Mouse (Mus musculus) heart, embryonic 12.5 days (tissue): ENCODE data around the gene AA986860. TPM values are rescaled to one million over a fixed set of nuclear protein-coding genes. Genes with fewer than 3 reads are reported as not detected.

Experiments
- ATAC-seq: fragments of 200-750 bp; cut with Nextera tagmentation; 2 replicates; pipeline ENCODE4 v1.8.0; 2017; ENCODE audit warnings: moderate TSS enrichment, moderate library complexity; ENCODE audit not compliant: insufficient number of reproducible peaks, low FRiP score
- H3K27ac ChIP-seq: fragments of 300-500 bp; sonication (generic); 2 replicates; pipeline ENCODE4 v1.5.1; 2016; ENCODE audit warnings: mild to moderate bottlenecking, moderate library complexity; ENCODE audit not compliant: poor library complexity, severe bottlenecking
- H3K27me3 ChIP-seq: fragments of 300-500 bp; sonication (generic); replicated peaks from 2 replicates; pipeline ENCODE4 v1.6.1; 2016; ENCODE audit warnings: mild to moderate bottlenecking, moderate library complexity
- H3K36me3 ChIP-seq: fragments of 300-500 bp; sonication (generic); 2 replicates; pipeline ENCODE4 v1.6.1; 2016; ENCODE audit warnings: mild to moderate bottlenecking, moderate library complexity
- H3K4me1 ChIP-seq: fragments of 300-500 bp; sonication (generic); replicated peaks from 2 replicates; pipeline ENCODE4 v1.6.1; 2016; ENCODE audit warnings: mild to moderate bottlenecking
- H3K4me2 ChIP-seq: fragments of 300-500 bp; sonication (generic); 2 replicates; pipeline ENCODE4 v1.6.1; 2016; ENCODE audit warnings: mild to moderate bottlenecking, moderate library complexity
- H3K4me3 ChIP-seq: fragments of 300-500 bp; sonication (generic); 2 replicates; pipeline ENCODE4 v1.5.1; 2016; ENCODE audit warnings: mild to moderate bottlenecking
- H3K9ac ChIP-seq: fragments of 300-500 bp; sonication (generic); 2 replicates; pipeline ENCODE4 v1.6.1; 2016; ENCODE audit warnings: mild to moderate bottlenecking, moderate library complexity
- H3K9me3 ChIP-seq: fragments of 300-500 bp; sonication (generic); replicated peaks from 2 replicates; pipeline ENCODE4 v1.6.1; 2016; ENCODE audit warnings: mild to moderate bottlenecking, moderate library complexity
- WGBS: fragments of 180-500 bp; shearing (Covaris S2); methylation state at CpG from one replicate; pipeline ENCODE4 v1.1.7; 2016; 5-methylcytosine and 5-hydroxymethylcytosine counted together
- polyA plus RNA-seq: library from polyadenylated mRNA; unstranded; fragments of >200 nt; fragmentation: Nextera tagmentation; extraction: Ambion mirVana; gene quantifications from 2 replicates; pipeline ENCODE4 v1.2.1, GENCODE M21; 2016

AA986860 gene
- polyA plus RNA-seq, 1 experiment from 2014 or later, result 0.82 TPM

- ATAC-seq, result no peak
- H3K4me3 ChIP-seq, result no peak overlapping the region
- H3K4me2 ChIP-seq, result no peak overlapping the region
- no peaks in the 10 kb centered on the region for H3K27me3 ChIP-seq
- H3K9ac ChIP-seq, result no peak overlapping the region
- no peaks in the 10 kb centered on the region for H3K4me1 ChIP-seq
- 65% methylated on average over 7 of the region's 7 CpGs for WGBS
- H3K36me3 ChIP-seq, result no peaks in the 10 kb centered on the region
- no peak overlapping the region for H3K27ac ChIP-seq
- H3K9me3 ChIP-seq, result no peaks in the 10 kb centered on the region
These were observed 44.0 kb downstream of the AA986860 start for GRCm38 (mm10) chr1:130775691-130776331.

- ATAC-seq, result no peak
- no peak overlapping the region for H3K9ac ChIP-seq
- H3K27ac ChIP-seq, result no peak overlapping the region
- H3K36me3 ChIP-seq, result no peaks in the 10 kb centered on the region
- H3K9me3 ChIP-seq, result no peaks in the 10 kb centered on the region
- no peaks in the 10 kb centered on the region for H3K27me3 ChIP-seq
- WGBS, result 50% methylated on average over 1 of the region's 1 CpGs
- H3K4me2 ChIP-seq, result no peak overlapping the region
- H3K4me1 ChIP-seq, result no peaks in the 10 kb centered on the region
- H3K4me3 ChIP-seq, result no peak overlapping the region
These were observed 44.9 kb downstream of the AA986860 start for GRCm38 (mm10) chr1:130776645-130777044.

GRCm38 (mm10) chr1:130779867-130780266 lies 48.1 kb downstream of the AA986860 start:
- Histone ChIP-seq H3K27me3 (0 out of 2 replicates have a peak, but pooled peaks cover 2% of the 10 kb centered on the region), H3K4me1 (peaks cover 6% of the 10 kb centered on the region; the same call in 1 of the 2 replicates)
- 73% methylated on average over 3 of the region's 3 CpGs for WGBS

GRCm38 (mm10) chr1:130784054-130784453 lies 52.3 kb downstream of the AA986860 start:
- Histone ChIP-seq H3K4me3 (no peak overlapping the region), H3K9me3 (no peaks in the 10 kb centered on the region), H3K36me3 (no peaks in the 10 kb centered on the region), H3K4me1 (peaks cover 6% of the 10 kb centered on the region; the same call in 1 of the 2 replicates), H3K27ac (no peak overlapping the region), H3K9ac (no peak overlapping the region), H3K4me2 (no peak overlapping the region), H3K27me3 (0 out of 2 replicates have a peak, but pooled peaks cover 4% of the 10 kb centered on the region)
- WGBS, result 21% methylated on average over 4 of the region's 4 CpGs
- ATAC-seq, result no peak

More at GRCm38 (mm10) chr1:130779867-130780266, 48.1 kb downstream of the AA986860 start:
- H3K9me3 ChIP-seq, result no peaks in the 10 kb centered on the region
- ATAC-seq, result no peak
- H3K9ac ChIP-seq, result no peak overlapping the region
- no peak overlapping the region for H3K4me2 ChIP-seq
- no peaks in the 10 kb centered on the region for H3K36me3 ChIP-seq
- no peak overlapping the region for H3K4me3 ChIP-seq
- no peak overlapping the region for H3K27ac ChIP-seq

GRCm38 (mm10) chr1:130787001-130787400 lies 55.2 kb downstream of the AA986860 start:
- Histone ChIP-seq H3K9ac (no peak overlapping the region), H3K27ac (no peak overlapping the region), H3K36me3 (no peaks in the 10 kb centered on the region), H3K4me2 (no peak overlapping the region), H3K9me3 (no peaks in the 10 kb centered on the region), H3K4me3 (no peak overlapping the region), H3K4me1 (peaks cover 6% of the 10 kb centered on the region; the same call in 1 of the 2 replicates), H3K27me3 (0 out of 2 replicates have a peak, but pooled peaks cover 8% of the 10 kb centered on the region)
- WGBS, result 40% methylated on average over 4 of the region's 4 CpGs
- no peak for ATAC-seq

- Histone ChIP-seq H3K27me3 (0 out of 2 replicates have a peak, but pooled peaks cover 7% of the 10 kb centered on the region), H3K9ac (no peak overlapping the region), H3K4me2 (no peak overlapping the region), H3K4me3 (no peak overlapping the region), H3K9me3 (0 out of 2 replicates have a peak, but pooled peaks cover 2% of the 10 kb centered on the region), H3K27ac (no peak overlapping the region), H3K36me3 (no peaks in the 10 kb centered on the region), H3K4me1 (no peaks in the 10 kb centered on the region)
- ATAC-seq, result peak; percentile 33; the same call in 1 of the 2 replicates
- WGBS, result 59% methylated on average over 3 of the region's 3 CpGs
These were observed 58.0 kb downstream of the AA986860 start for GRCm38 (mm10) chr1:130789512-130790451.

Other genes starting within 250 kb of the AA986860 start
- gene Zp3r, start 102.4 kb upstream of the AA986860 start, polyA plus RNA-seq, result not detected in 2 replicates
- gene C4bp, start 70.3 kb upstream of the AA986860 start, polyA plus RNA-seq, result not detected in 2 replicates
- not detected in 2 replicates for gene Gm29427, start 16.2 kb upstream of the AA986860 start, polyA plus RNA-seq
- 8.8 and 9.9 TPM in 2 replicates for gene Yod1, start 14.6 kb upstream of the AA986860 start, polyA plus RNA-seq
- 8.4 and 9.0 TPM in 2 replicates for gene Pfkfb2, start 2.7 kb upstream of the AA986860 start, polyA plus RNA-seq
- gene Fcamr, start 68.9 kb downstream of the AA986860 start, polyA plus RNA-seq, result 0.15 and 0.21 TPM in 2 replicates
- not detected in 2 replicates for gene Pigr, start 94.7 kb downstream of the AA986860 start, polyA plus RNA-seq
- gene Fcmr, start 133.7 kb downstream of the AA986860 start, polyA plus RNA-seq, result 1.1 and 1.3 TPM in 2 replicates
- not detected in 2 replicates for gene Il24, start 155.5 kb downstream of the AA986860 start, polyA plus RNA-seq
- not detected in 2 replicates for gene Il20, start 179.5 kb downstream of the AA986860 start, polyA plus RNA-seq
- not detected in 2 replicates for gene Il19, start 208.1 kb downstream of the AA986860 start, polyA plus RNA-seq